Mouse (Mus musculus) MEL (cell line): ENCODE results near the gene Smu1. TPM values are rescaled to one million over a fixed set of nuclear protein-coding genes. Genes with fewer than 3 reads are reported as not detected.

Source experiments
- DNase-seq: peaks from one replicate; pipeline ENCODE4 v3.0.0; 2011; ENCODE audit warnings: low read depth, low spot score
- H3K27ac ChIP-seq: 2 replicates; pipeline ENCODE4 v1.5.1; 2012; ENCODE audit warnings: low read depth, mild to moderate bottlenecking, control low read depth, low read length, moderate library complexity; ENCODE audit not compliant: control insufficient read depth
- H3K27me3 ChIP-seq, 2 experiments: fragments of 150-350 bp in 1 of 2; sonication (generic) in 1 of 2; 2 replicates each; pipeline ENCODE4 v1.6.1; 2012; ENCODE audit warnings: low read length in 2 of 2, mild to moderate bottlenecking in 2 of 2, improper control_type of control experiment in 1 of 2, moderate library complexity in 1 of 2; ENCODE audit not compliant: insufficient read depth in 2 of 2, control insufficient read depth in 1 of 2
- H3K36me3 ChIP-seq, 2 experiments: 2 replicates each; pipeline ENCODE4 v1.6.1; 2012 to 2014; ENCODE audit warnings: low read length in 2 of 2, improper control_type of control experiment in 1 of 2, inconsistent platforms in 1 of 2, mild to moderate bottlenecking in 1 of 2; ENCODE audit not compliant: insufficient read depth in 2 of 2, control insufficient read depth in 1 of 2
- H3K4me1 ChIP-seq, 2 experiments: fragments of 150-350 bp in 1 of 2; sonication (generic) in 1 of 2; 2 replicates each; pipeline ENCODE4 v1.6.1; 2012; ENCODE audit warnings: low read length in 2 of 2, improper control_type of control experiment in 1 of 2, mild to moderate bottlenecking in 1 of 2; ENCODE audit not compliant: insufficient read depth in 2 of 2, control insufficient read depth in 1 of 2
- H3K4me3 ChIP-seq, 2 experiments: fragments of 150-350 bp in 1 of 2; sonication (generic) in 1 of 2; 2 replicates each; pipeline ENCODE4 v1.5.1; 2012; ENCODE audit warnings: low read depth in 2 of 2, low read length in 2 of 2, mild to moderate bottlenecking in 2 of 2, moderate library complexity in 2 of 2, control low read depth in 1 of 2, improper control_type of control experiment in 1 of 2; ENCODE audit not compliant: control insufficient read depth in 1 of 2, insufficient read depth in 1 of 2
- H3K79me2 ChIP-seq: 2 replicates; pipeline ENCODE4 v1.6.1; 2012; ENCODE audit warnings: mild to moderate bottlenecking, low read length, moderate library complexity; ENCODE audit not compliant: control insufficient read depth, poor library complexity, insufficient read depth
- H3K9ac ChIP-seq: 2 replicates; pipeline ENCODE4 v1.6.1; 2012; ENCODE audit warnings: low read depth, mild to moderate bottlenecking, control low read depth, low read length, moderate library complexity; ENCODE audit not compliant: control insufficient read depth, poor library complexity, severe bottlenecking
- H3K9me3 ChIP-seq: fragments of 150-350 bp; sonication (generic); replicated peaks from 2 replicates; pipeline ENCODE4 v1.6.1; 2012; ENCODE audit warnings: mild to moderate bottlenecking, low read length, improper control_type of control experiment, moderate library complexity; ENCODE audit not compliant: insufficient read depth
- BHLHE40 ChIP-seq: IDR thresholded peaks from 2 replicates; pipeline ENCODE4 v1.6.1; 2012; ENCODE audit warnings: low read depth, mild to moderate bottlenecking, inconsistent platforms, low read length, improper control_type of control experiment, borderline replicate concordance
- CHD1 ChIP-seq: IDR thresholded peaks from 2 replicates; pipeline ENCODE4 v1.6.1; 2012; ENCODE audit warnings: low read depth, mild to moderate bottlenecking, inconsistent platforms, low read length, improper control_type of control experiment
- CTCF ChIP-seq, 3 experiments: IDR thresholded peaks in 2 of 3; conservative IDR thresholded peaks in 1 of 3; 2 replicates each; pipeline ENCODE4 v1.5.1; 2011 to 2012; ENCODE audit warnings: low read length in 3 of 3, low read depth in 2 of 3, mild to moderate bottlenecking in 2 of 3, improper control_type of control experiment in 1 of 3, inconsistent platforms in 1 of 3, mixed read lengths in 1 of 3, moderate library complexity in 1 of 3; ENCODE audit not compliant: control insufficient read depth in 1 of 3, insufficient read depth in 1 of 3, poor library complexity in 1 of 3, severe bottlenecking in 1 of 3
- E2F4 ChIP-seq: IDR thresholded peaks from 2 replicates; pipeline ENCODE4 v1.6.1; 2011; ENCODE audit warnings: low read depth, low read length, improper control_type of control experiment, borderline replicate concordance
- ELF1 ChIP-seq: IDR thresholded peaks from 2 replicates; pipeline ENCODE4 v1.6.1; 2014; ENCODE audit warnings: low read depth, mild to moderate bottlenecking, inconsistent platforms, low read length, improper control_type of control experiment, moderate library complexity
- EP300 ChIP-seq, 2 experiments: IDR thresholded peaks; 2 replicates each; pipeline ENCODE4 v1.6.1; 2011; ENCODE audit warnings: improper control_type of control experiment in 2 of 2, low read length in 2 of 2, low read depth in 1 of 2, mild to moderate bottlenecking in 1 of 2
- ETS1 ChIP-seq: IDR thresholded peaks from 2 replicates; pipeline ENCODE4 v1.6.1; 2012; ENCODE audit warnings: low read depth, mild to moderate bottlenecking, inconsistent platforms, low read length, improper control_type of control experiment, moderate library complexity
- GABPA ChIP-seq: IDR thresholded peaks from 2 replicates; pipeline ENCODE4 v1.6.1; 2012; ENCODE audit warnings: low read depth, mild to moderate bottlenecking, inconsistent platforms, low read length, improper control_type of control experiment, moderate library complexity
- GATA1 ChIP-seq: IDR thresholded peaks from 2 replicates; pipeline ENCODE4 v1.6.1; 2011; ENCODE audit warnings: low read depth, low read length, improper control_type of control experiment
- HCFC1 ChIP-seq: IDR thresholded peaks from 2 replicates; pipeline ENCODE4 v1.6.1; 2012; ENCODE audit warnings: low read depth, mild to moderate bottlenecking, inconsistent platforms, low read length, improper control_type of control experiment, moderate library complexity
- JUND ChIP-seq: IDR thresholded peaks from 2 replicates; pipeline ENCODE4 v1.6.1; 2011; ENCODE audit warnings: low read depth, mild to moderate bottlenecking, improper control_type of control experiment, low read length
- KAT2A ChIP-seq: conservative IDR thresholded peaks from 2 replicates; pipeline ENCODE4 v1.6.1; 2012; ENCODE audit warnings: low read depth, low read length, improper control_type of control experiment, inconsistent platforms
- MAFK ChIP-seq: IDR thresholded peaks from 2 replicates; pipeline ENCODE4 v1.6.1; 2011; ENCODE audit warnings: low read depth, mild to moderate bottlenecking, low read length, improper control_type of control experiment, borderline replicate concordance
- MAX ChIP-seq: IDR thresholded peaks from 2 replicates; pipeline ENCODE4 v1.6.1; 2011; ENCODE audit warnings: low read length, improper control_type of control experiment
- MAZ ChIP-seq: IDR thresholded peaks from 2 replicates; pipeline ENCODE4 v1.6.1; 2012; ENCODE audit warnings: low read depth, mild to moderate bottlenecking, inconsistent platforms, low read length, improper control_type of control experiment
- MEF2A ChIP-seq: IDR thresholded peaks from 2 replicates; pipeline ENCODE4 v1.6.1; 2014; ENCODE audit warnings: low read depth, mild to moderate bottlenecking, inconsistent platforms, low read length, improper control_type of control experiment; ENCODE audit not compliant: poor library complexity, insufficient replicate concordance, severe bottlenecking; ENCODE audit errors: extremely low read depth
- MXI1 ChIP-seq: IDR thresholded peaks from 2 replicates; pipeline ENCODE4 v1.6.1; 2011; ENCODE audit warnings: mild to moderate bottlenecking, low read depth, low read length, improper control_type of control experiment
- MYB ChIP-seq: IDR thresholded peaks from 2 replicates; pipeline ENCODE4 v1.6.1; 2011; ENCODE audit warnings: mild to moderate bottlenecking, low read depth, low read length, improper control_type of control experiment
- MYC ChIP-seq: IDR thresholded peaks from 2 replicates; pipeline ENCODE4 v1.6.1; 2011; ENCODE audit warnings: low read depth, mild to moderate bottlenecking, low read length, improper control_type of control experiment, moderate library complexity
- NELFE ChIP-seq: IDR thresholded peaks from 2 replicates; pipeline ENCODE4 v1.6.1; 2011; ENCODE audit warnings: low read depth, low read length, improper control_type of control experiment
- NRF1 ChIP-seq: IDR thresholded peaks from 2 replicates; pipeline ENCODE4 v1.6.1; 2014; ENCODE audit warnings: low read depth, mild to moderate bottlenecking, inconsistent platforms, low read length, improper control_type of control experiment, moderate library complexity; ENCODE audit not compliant: poor library complexity, insufficient read depth, severe bottlenecking
- POLR2A ChIP-seq, 2 experiments: IDR thresholded peaks; 2 replicates each; pipeline ENCODE4 v1.6.1; 2011 to 2012; ENCODE audit warnings: low read length in 2 of 2, mild to moderate bottlenecking in 2 of 2, control low read depth in 1 of 2, improper control_type of control experiment in 1 of 2, low read depth in 1 of 2, moderate library complexity in 1 of 2; ENCODE audit not compliant: control insufficient read depth in 1 of 2, insufficient read depth in 1 of 2, poor library complexity in 1 of 2
- POLR2AphosphoS2 ChIP-seq: IDR thresholded peaks from 2 replicates; pipeline ENCODE4 v1.6.1; 2011; ENCODE audit warnings: low read length, improper control_type of control experiment
- POLR2AphosphoS5 ChIP-seq: IDR thresholded peaks from 2 replicates; pipeline ENCODE4 v1.6.1; 2012; ENCODE audit warnings: low read depth, borderline replicate concordance, mild to moderate bottlenecking, inconsistent platforms, low read length, moderate library complexity, mixed read lengths
- RAD21 ChIP-seq: IDR thresholded peaks from 2 replicates; pipeline ENCODE4 v1.6.1; 2011; ENCODE audit warnings: mild to moderate bottlenecking, low read depth, low read length, improper control_type of control experiment
- RCOR1 ChIP-seq: IDR thresholded peaks from 2 replicates; pipeline ENCODE4 v1.6.1; 2012; ENCODE audit warnings: low read depth, mild to moderate bottlenecking, inconsistent platforms, low read length, improper control_type of control experiment
- SIN3A ChIP-seq: IDR thresholded peaks from 2 replicates; pipeline ENCODE4 v1.6.1; 2012; ENCODE audit warnings: low read length, improper control_type of control experiment, inconsistent platforms
- SMC3 ChIP-seq: IDR thresholded peaks from 2 replicates; pipeline ENCODE4 v1.6.1; 2011; ENCODE audit warnings: low read depth, low read length, improper control_type of control experiment
- TBP ChIP-seq: IDR thresholded peaks from 2 replicates; pipeline ENCODE4 v1.8.0; 2011; ENCODE audit warnings: low read depth, low read length, improper control_type of control experiment
- TCF12 ChIP-seq: IDR thresholded peaks from 2 replicates; pipeline ENCODE4 v1.6.1; 2014; ENCODE audit warnings: low read depth, mild to moderate bottlenecking, inconsistent platforms, low read length, improper control_type of control experiment, moderate library complexity
- UBTF ChIP-seq: IDR thresholded peaks from 2 replicates; pipeline ENCODE4 v1.6.1; 2012; ENCODE audit warnings: low read depth, mild to moderate bottlenecking, inconsistent platforms, low read length, improper control_type of control experiment, moderate library complexity, borderline replicate concordance; ENCODE audit not compliant: insufficient read depth
- USF1 ChIP-seq: IDR thresholded peaks from 2 replicates; pipeline ENCODE4 v1.6.1; 2014; ENCODE audit warnings: low read depth, mild to moderate bottlenecking, inconsistent platforms, low read length, improper control_type of control experiment, moderate library complexity
- USF2 ChIP-seq, 2 experiments: IDR thresholded peaks; 2 replicates each; pipeline ENCODE4 v1.6.1; 2011 to 2012; ENCODE audit warnings: improper control_type of control experiment in 2 of 2, low read length in 2 of 2, borderline replicate concordance in 1 of 2, inconsistent platforms in 1 of 2, low read depth in 1 of 2, mild to moderate bottlenecking in 1 of 2; ENCODE audit not compliant: insufficient read depth in 1 of 2
- ZC3H11A ChIP-seq: IDR thresholded peaks from 2 replicates; pipeline ENCODE4 v1.6.1; 2012; ENCODE audit warnings: low read depth, mild to moderate bottlenecking, inconsistent platforms, low read length, improper control_type of control experiment
- ZKSCAN1 ChIP-seq: IDR thresholded peaks from 2 replicates; pipeline ENCODE4 v1.6.1; 2012; ENCODE audit warnings: low read depth, mild to moderate bottlenecking, inconsistent platforms, low read length, improper control_type of control experiment, moderate library complexity
- ZMIZ1 ChIP-seq: IDR thresholded peaks from 2 replicates; pipeline ENCODE4 v1.6.1; 2012; ENCODE audit warnings: low read depth, mild to moderate bottlenecking, inconsistent platforms, low read length, improper control_type of control experiment, moderate library complexity
- ZNF384 ChIP-seq: IDR thresholded peaks from 2 replicates; pipeline ENCODE4 v1.6.1; 2012; ENCODE audit warnings: low read depth, mild to moderate bottlenecking, inconsistent platforms, low read length, improper control_type of control experiment
- polyA plus RNA-seq, 2 experiments: library from polyadenylated mRNA; stranded (reverse) in 1 of 2; unstranded in 1 of 2; fragments of >175 nt in 1 of 2; fragments of >200 nt in 1 of 2; gene quantifications; 2 replicates each; pipeline versions ENCODE4 v1.2.1 to v1.2.4; 2012; ENCODE audit warnings: low replicate concordance in 2 of 2, low read depth in 1 of 2; ENCODE audit not compliant: insufficient read length in 2 of 2, insufficient read depth in 1 of 2, missing spikeins in 1 of 2
- total RNA-seq: library from RNA; depleted of rRNA; stranded (reverse); fragments of 300-350 nt; gene quantifications from 2 replicates; pipeline ENCODE4 v1.2.3, GENCODE M21; 2012

Smu1 gene
- total and polyA plus RNA-seq, 3 experiments = 111 to 124 TPM; not detected in 1

- H3K79me2 ChIP-seq = no peaks in the 10 kb centered on the region
- H3K36me3 ChIP-seq = peaks cover 0 to 53% of the 10 kb centered on the region in 2 experiments; a peak in 2 of 4 replicates
- H3K27ac ChIP-seq = peak overlapping the region; percentile 94
- no peaks in the 10 kb centered on the region for H3K9me3 ChIP-seq
- H3K27me3 ChIP-seq = no peaks in the 10 kb centered on the region
- DNase-seq = peak; percentile 93
- H3K4me3 ChIP-seq = peak overlapping the region; percentile 41 to 47
- peaks cover 8 to 56% of the 10 kb centered on the region in 2 experiments for H3K4me1 ChIP-seq
- peak overlapping the region; percentile 58 for H3K9ac ChIP-seq
- TF ChIP-seq MEF2A (no peak), CTCF (IDR thresholded peaks at IDR 0.05 in 2 of 3, conservative IDR thresholded peaks at IDR 0.05 in 1 of 3; ENCODE audit: control insufficient read depth in 1 of 3, insufficient read depth in 1 of 3, low read depth in 2 of 3, low read length in 3 of 3, poor library complexity in 1 of 3, severe bottlenecking in 1 of 3) (no peak), MYB (peak; percentile 51; the same call in 1 of the 2 replicates), CHD1 (no peak), EP300 (IDR thresholded peaks at IDR 0.05; ENCODE audit: low read depth in 1 of 2, low read length in 2 of 2) (peak; percentile 90 to 95), ELF1 (peak; percentile 43; the same call in 1 of the 2 replicates), MYC (peak; percentile 70), HCFC1 (peak; percentile 60; the same call in 1 of the 2 replicates), MAX (peak; percentile 77), NRF1 (no peak), MAFK (peak; percentile 53; the same call in 1 of the 2 replicates), GABPA (no peak), E2F4 (no peak), USF1 (no peak), KAT2A (peak; percentile 40), ZKSCAN1 (no peak), NELFE (peak; percentile 55), POLR2AphosphoS2 (no peak), SMC3 (peak; percentile 22), TBP (peak; percentile 47), POLR2A (IDR thresholded peaks at IDR 0.05; ENCODE audit: control insufficient read depth in 1 of 2, insufficient read depth in 1 of 2, low read depth in 1 of 2, low read length in 2 of 2, poor library complexity in 1 of 2) (peak in 1 of 2 experiments; percentile 34; a peak in 1 of 4 replicates), UBTF (no peak), ZMIZ1 (peak; percentile 48; the same call in 1 of the 2 replicates), RCOR1 (peak; percentile 96), JUND (no peak), ZC3H11A (no peak), SIN3A (peak; percentile 91), MXI1 (peak; percentile 54; the same call in 1 of the 2 replicates), USF2 (IDR thresholded peaks at IDR 0.05; ENCODE audit: borderline replicate concordance in 1 of 2, insufficient read depth in 1 of 2, low read depth in 1 of 2, low read length in 2 of 2) (no peak), GATA1 (peak; percentile 71), ZNF384 (peak; percentile 79), TCF12 (peak; percentile 64; the same call in 1 of the 2 replicates), BHLHE40 (peak; percentile 66; the same call in 1 of the 2 replicates), ETS1 (peak; percentile 86), POLR2AphosphoS5 (no peak), MAZ (peak; percentile 81; the same call in 1 of the 2 replicates), RAD21 (no peak)
Observed at GRCm38 (mm10) chr4:40781143-40781542, 23.4 kb upstream of the Smu1 start.
